Mouse (Mus musculus): ENCODE data around the gene Asb18. TPM values are rescaled to one million over a fixed set of nuclear protein-coding genes. Genes with fewer than 3 reads are reported as not detected.

Gene Asb18
- not detected for polyA plus RNA-seq (2012; fragmentation: generic; extraction: Trizol)

DNA sequence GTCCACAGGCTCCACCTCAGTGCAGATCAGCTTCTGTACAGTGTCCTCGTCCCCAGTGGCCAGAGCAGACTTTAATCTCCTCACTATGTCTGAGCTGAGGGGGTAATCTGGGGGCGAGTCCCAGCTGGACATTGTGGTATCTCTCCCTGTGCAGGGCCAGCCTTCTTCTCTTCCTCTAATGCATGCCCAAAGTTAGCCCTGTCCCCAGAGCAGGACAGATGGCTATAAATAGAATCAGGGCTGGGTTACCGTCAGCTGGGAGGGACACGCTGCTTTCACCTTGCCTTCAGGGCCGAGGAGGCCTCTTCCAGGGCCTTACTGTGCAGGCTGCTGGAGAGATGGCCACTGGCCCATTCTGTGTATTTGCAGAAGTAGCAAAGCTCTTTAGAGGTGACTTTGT is at the start of gene Asb18:
Gene Asb18 (minus strand): TSS at position 221 of the 400 bp plus-strand sequence.

DNA sequence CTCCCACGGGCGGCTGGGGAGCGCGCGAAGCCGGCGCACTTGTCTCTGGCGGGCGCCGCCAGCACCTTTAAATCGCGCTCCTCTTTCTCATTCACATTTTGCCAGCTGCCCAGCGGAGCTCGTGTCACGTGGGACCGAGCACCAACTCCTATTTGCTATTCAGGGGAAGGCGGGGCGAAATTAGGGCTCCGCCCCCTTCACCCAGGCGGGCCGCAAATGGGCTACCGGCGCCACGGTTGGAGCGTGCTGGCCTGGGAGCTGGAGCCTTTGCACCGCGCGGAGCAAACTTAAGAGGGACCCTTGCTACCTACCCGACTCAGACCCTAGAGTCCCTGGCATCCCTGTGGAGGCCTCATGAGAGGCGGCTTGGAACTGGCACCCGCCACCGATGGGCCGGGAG is 83.3 kb downstream of the Asb18 start, which contains the start of gene Gbx2:
Gene Gbx2 (minus strand): TSS at position 60 of the 400 bp plus-strand sequence.

Other genes starting within 250 kb of the Asb18 start
- gene Gbx2, start 83.5 kb downstream of the Asb18 start, polyA plus RNA-seq (2012; fragmentation: generic; extraction: Trizol) = not detected
- gene Iqca, start 138.7 kb upstream of the Asb18 start, polyA plus RNA-seq (2012; fragmentation: generic; extraction: Trizol) = not detected
- gene Ackr3, start 189.3 kb upstream of the Asb18 start, polyA plus RNA-seq (2012; fragmentation: generic; extraction: Trizol) = 10 to 100 TPM in 1 of 2 experiments, 1 to 10 TPM in 1; 1.6 to 18.4 TPM

All from C3H10T1/2 (cell line).